Mouse (Mus musculus) MEL (cell line): ENCODE data around the gene Tatdn3.

Experiments used
- CTCF ChIP-seq, 3 experiments: IDR thresholded peaks in 2 of 3; conservative IDR thresholded peaks in 1 of 3; 2 replicates each; pipeline ENCODE4 v1.5.1; 2011 to 2012; ENCODE audit warnings: low read length in 3 of 3, low read depth in 2 of 3, mild to moderate bottlenecking in 2 of 3, improper control_type of control experiment in 1 of 3, inconsistent platforms in 1 of 3, mixed read lengths in 1 of 3, moderate library complexity in 1 of 3; ENCODE audit not compliant: control insufficient read depth in 1 of 3, insufficient read depth in 1 of 3, poor library complexity in 1 of 3, severe bottlenecking in 1 of 3
- KAT2A ChIP-seq: conservative IDR thresholded peaks from 2 replicates; pipeline ENCODE4 v1.6.1; 2012; ENCODE audit warnings: low read depth, low read length, improper control_type of control experiment, inconsistent platforms
- MYB ChIP-seq: IDR thresholded peaks from 2 replicates; pipeline ENCODE4 v1.6.1; 2011; ENCODE audit warnings: mild to moderate bottlenecking, low read depth, low read length, improper control_type of control experiment
- POLR2A ChIP-seq, 2 experiments: IDR thresholded peaks; 2 replicates each; pipeline ENCODE4 v1.6.1; 2011 to 2012; ENCODE audit warnings: low read length in 2 of 2, mild to moderate bottlenecking in 2 of 2, control low read depth in 1 of 2, improper control_type of control experiment in 1 of 2, low read depth in 1 of 2, moderate library complexity in 1 of 2; ENCODE audit not compliant: control insufficient read depth in 1 of 2, insufficient read depth in 1 of 2, poor library complexity in 1 of 2
- POLR2AphosphoS2 ChIP-seq: IDR thresholded peaks from 2 replicates; pipeline ENCODE4 v1.6.1; 2011; ENCODE audit warnings: low read length, improper control_type of control experiment
- SIN3A ChIP-seq: IDR thresholded peaks from 2 replicates; pipeline ENCODE4 v1.6.1; 2012; ENCODE audit warnings: low read length, improper control_type of control experiment, inconsistent platforms
- TAL1 ChIP-seq: IDR thresholded peaks from 2 replicates; pipeline ENCODE4 v1.6.1; 2012; ENCODE audit warnings: mild to moderate bottlenecking, inconsistent platforms, low read length, moderate library complexity, mixed read lengths

DNA sequence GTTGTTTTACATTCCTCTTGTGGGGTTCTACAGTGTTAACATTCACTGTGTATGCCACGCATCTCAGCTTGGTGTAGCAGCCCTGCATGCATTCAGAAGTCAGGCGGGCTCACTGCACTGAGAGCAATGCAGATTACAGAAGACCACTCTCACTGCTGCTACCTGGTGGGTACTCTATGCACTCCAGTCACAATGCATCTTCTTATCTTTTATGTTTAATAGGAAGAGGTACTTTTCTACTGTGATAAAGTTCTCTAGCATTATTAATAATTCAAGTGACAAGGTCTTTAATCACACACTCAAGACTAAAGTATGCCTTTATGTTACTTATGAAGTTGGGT is 7.2 kb downstream of the Tatdn3 start:
- TF ChIP-seq SIN3A (no peak), MYB (no peak), TAL1 (no peak), KAT2A (no peak; the same call in 1 of the 2 replicates), POLR2A (IDR thresholded peaks at IDR 0.05; ENCODE audit: control insufficient read depth in 1 of 2, insufficient read depth in 1 of 2, low read depth in 1 of 2, low read length in 2 of 2, poor library complexity in 1 of 2) (no peak; a peak in 1 of 4 replicates), CTCF (IDR thresholded peaks at IDR 0.05 in 2 of 3, conservative IDR thresholded peaks at IDR 0.05 in 1 of 3; ENCODE audit: control insufficient read depth in 1 of 3, insufficient read depth in 1 of 3, low read depth in 2 of 3, low read length in 3 of 3, poor library complexity in 1 of 3, severe bottlenecking in 1 of 3) (peak in 2 of 3 experiments; percentile 37 to 57; a peak in 4 of 6 replicates), POLR2AphosphoS2 (no peak)
